Mouse (Mus musculus): ENCODE measurements around the gene Uri1. TPM values are rescaled to one million over a fixed set of nuclear protein-coding genes. Genes with fewer than 3 reads are reported as not detected.

The Uri1 gene
- polyA plus RNA-seq, 1 experiment from 2014 or later, result 40.9 TPM

- no peaks in the 10 kb centered on the region for H3K36me3 ChIP-seq (ENCODE audit: control insufficient read depth, insufficient read depth, low read length)
- no peak overlapping the region for H3K4me3 ChIP-seq (ENCODE audit: low read depth, low read length)
- H3K27me3 ChIP-seq (ENCODE audit: control insufficient read depth, insufficient read depth, low read length), result no peaks in the 10 kb centered on the region
- H3K9ac ChIP-seq (ENCODE audit: low read length), result no peak overlapping the region
- no peaks in the 10 kb centered on the region for H3K4me1 ChIP-seq (ENCODE audit: control insufficient read depth, insufficient read depth, low read length)
- H3K27ac ChIP-seq (replicated peaks; ENCODE audit: low read depth, low read length), result no peak overlapping the region
- no peak for DNase-seq (ENCODE audit: low spot score)
- H3K9me3 ChIP-seq (ENCODE audit: control insufficient read depth, low read length), result no peaks in the 10 kb centered on the region
- H3K4me2 ChIP-seq (ENCODE audit: low read depth, severe bottlenecking), result no peak overlapping the region
- WGBS, result 61% methylated on average over 5 of the region's 5 CpGs
- ATAC-seq (ENCODE audit: insufficient number of reproducible peaks, low FRiP score, low TSS enrichment, low read depth), result no peak
Measured at GRCm38 (mm10) chr7:37929738-37930137, 93.6 kb downstream of the Uri1 start.

- H3K4me2 ChIP-seq (ENCODE audit: low read depth, severe bottlenecking), result no peak overlapping the region
- 73% methylated on average over 4 of the region's 4 CpGs for WGBS
- H3K27me3 ChIP-seq (ENCODE audit: control insufficient read depth, insufficient read depth, low read length), result no peaks in the 10 kb centered on the region
- no peaks in the 10 kb centered on the region for H3K4me1 ChIP-seq (ENCODE audit: control insufficient read depth, insufficient read depth, low read length)
- DNase-seq (ENCODE audit: low spot score), result no peak
- H3K27ac ChIP-seq (replicated peaks; ENCODE audit: low read depth, low read length), result no peak overlapping the region
- H3K9ac ChIP-seq (ENCODE audit: low read length), result no peak overlapping the region
- no peaks in the 10 kb centered on the region for H3K9me3 ChIP-seq (ENCODE audit: control insufficient read depth, low read length)
- no peak for ATAC-seq (ENCODE audit: insufficient number of reproducible peaks, low FRiP score, low TSS enrichment, low read depth)
- no peaks in the 10 kb centered on the region for H3K36me3 ChIP-seq (ENCODE audit: control insufficient read depth, insufficient read depth, low read length)
- no peak overlapping the region for H3K4me3 ChIP-seq (ENCODE audit: low read depth, low read length)
Measured at GRCm38 (mm10) chr7:37922999-37923398, 100.4 kb downstream of the Uri1 start.

GRCm38 (mm10) chr7:37921681-37922430, 101.5 kb downstream of the Uri1 start:
- no peaks in the 10 kb centered on the region for H3K27me3 ChIP-seq (ENCODE audit: control insufficient read depth, insufficient read depth, low read length)
- no peak for DNase-seq (ENCODE audit: low spot score)
- H3K27ac ChIP-seq (replicated peaks; ENCODE audit: low read depth, low read length), result no peak overlapping the region
- no peaks in the 10 kb centered on the region for H3K36me3 ChIP-seq (ENCODE audit: control insufficient read depth, insufficient read depth, low read length)
- H3K4me1 ChIP-seq (ENCODE audit: control insufficient read depth, insufficient read depth, low read length), result no peaks in the 10 kb centered on the region
- WGBS, result 83% methylated on average over 17 of the region's 17 CpGs
- no peak overlapping the region for H3K4me3 ChIP-seq (ENCODE audit: low read depth, low read length)
- no peaks in the 10 kb centered on the region for H3K9me3 ChIP-seq (ENCODE audit: control insufficient read depth, low read length)
- H3K4me2 ChIP-seq (ENCODE audit: low read depth, severe bottlenecking), result no peak overlapping the region
- no peak for ATAC-seq (ENCODE audit: insufficient number of reproducible peaks, low FRiP score, low TSS enrichment, low read depth)
- H3K9ac ChIP-seq (ENCODE audit: low read length), result no peak overlapping the region

- H3K9ac ChIP-seq (ENCODE audit: low read length), result no peak overlapping the region
- ATAC-seq (ENCODE audit: insufficient number of reproducible peaks, low FRiP score, low TSS enrichment, low read depth), result no peak
Measured at GRCm38 (mm10) chr7:37918926-37919325, 104.4 kb downstream of the Uri1 start.

GRCm38 (mm10) chr7:37916762-37917439, 106.5 kb downstream of the Uri1 start:
- DNase-seq (ENCODE audit: low spot score), result no peak
- Histone ChIP-seq H3K4me1 (ENCODE audit: control insufficient read depth, insufficient read depth, low read length) (no peaks in the 10 kb centered on the region), H3K27ac (replicated peaks; ENCODE audit: low read depth, low read length) (no peak overlapping the region), H3K27me3 (ENCODE audit: control insufficient read depth, insufficient read depth, low read length) (no peaks in the 10 kb centered on the region), H3K9me3 (ENCODE audit: control insufficient read depth, low read length) (no peaks in the 10 kb centered on the region), H3K36me3 (ENCODE audit: control insufficient read depth, insufficient read depth, low read length) (no peaks in the 10 kb centered on the region), H3K4me3 (ENCODE audit: low read depth, low read length) (no peak overlapping the region), H3K4me2 (ENCODE audit: low read depth, severe bottlenecking) (no peak overlapping the region), H3K9ac (ENCODE audit: low read length) (no peak overlapping the region)
- ATAC-seq (ENCODE audit: insufficient number of reproducible peaks, low FRiP score, low TSS enrichment, low read depth), result no peak
- 68% methylated on average over 18 of the region's 18 CpGs for WGBS

More at GRCm38 (mm10) chr7:37918926-37919325, 104.4 kb downstream of the Uri1 start:
- H3K36me3 ChIP-seq (ENCODE audit: control insufficient read depth, insufficient read depth, low read length), result no peaks in the 10 kb centered on the region
- no peaks in the 10 kb centered on the region for H3K27me3 ChIP-seq (ENCODE audit: control insufficient read depth, insufficient read depth, low read length)
- WGBS, result 51% methylated on average over 10 of the region's 10 CpGs
- no peaks in the 10 kb centered on the region for H3K9me3 ChIP-seq (ENCODE audit: control insufficient read depth, low read length)
- no peak overlapping the region for H3K4me3 ChIP-seq (ENCODE audit: low read depth, low read length)
- no peak overlapping the region for H3K4me2 ChIP-seq (ENCODE audit: low read depth, severe bottlenecking)
- no peak overlapping the region for H3K27ac ChIP-seq (replicated peaks; ENCODE audit: low read depth, low read length)
- no peaks in the 10 kb centered on the region for H3K4me1 ChIP-seq (ENCODE audit: control insufficient read depth, insufficient read depth, low read length)
- no peak for DNase-seq (ENCODE audit: low spot score)

GRCm38 (mm10) chr7:37911802-37912122, 111.6 kb downstream of the Uri1 start:
- no peak overlapping the region for H3K4me3 ChIP-seq (ENCODE audit: low read depth, low read length)
- H3K36me3 ChIP-seq (ENCODE audit: control insufficient read depth, insufficient read depth, low read length), result no peaks in the 10 kb centered on the region
- H3K4me1 ChIP-seq (ENCODE audit: control insufficient read depth, insufficient read depth, low read length), result no peaks in the 10 kb centered on the region
- DNase-seq (ENCODE audit: low spot score), result no peak
- H3K9ac ChIP-seq (ENCODE audit: low read length), result no peak overlapping the region
- H3K27me3 ChIP-seq (ENCODE audit: control insufficient read depth, insufficient read depth, low read length), result no peaks in the 10 kb centered on the region
- ATAC-seq (ENCODE audit: insufficient number of reproducible peaks, low FRiP score, low TSS enrichment, low read depth), result 0 out of 2 replicates have a peak, but pooled peaks have one; percentile 49
- WGBS, result 45% methylated on average over 3 of the region's 3 CpGs
- no peaks in the 10 kb centered on the region for H3K9me3 ChIP-seq (ENCODE audit: control insufficient read depth, low read length)
- H3K27ac ChIP-seq (replicated peaks; ENCODE audit: low read depth, low read length), result no peak overlapping the region
- no peak overlapping the region for H3K4me2 ChIP-seq (ENCODE audit: low read depth, severe bottlenecking)

GRCm38 (mm10) chr7:37911114-37911801, 112.1 kb downstream of the Uri1 start:
- no peak overlapping the region for H3K4me2 ChIP-seq (ENCODE audit: low read depth, severe bottlenecking)
- H3K27ac ChIP-seq (replicated peaks; ENCODE audit: low read depth, low read length), result no peak overlapping the region
- no peak for DNase-seq (ENCODE audit: low spot score)
- no peaks in the 10 kb centered on the region for H3K9me3 ChIP-seq (ENCODE audit: control insufficient read depth, low read length)
- H3K4me3 ChIP-seq (ENCODE audit: low read depth, low read length), result no peak overlapping the region
- no peaks in the 10 kb centered on the region for H3K4me1 ChIP-seq (ENCODE audit: control insufficient read depth, insufficient read depth, low read length)
- no peak overlapping the region for H3K9ac ChIP-seq (ENCODE audit: low read length)
- no peaks in the 10 kb centered on the region for H3K27me3 ChIP-seq (ENCODE audit: control insufficient read depth, insufficient read depth, low read length)
- ATAC-seq (ENCODE audit: insufficient number of reproducible peaks, low FRiP score, low TSS enrichment, low read depth), result no peak
- H3K36me3 ChIP-seq (ENCODE audit: control insufficient read depth, insufficient read depth, low read length), result no peaks in the 10 kb centered on the region
- 41% methylated on average over 5 of the region's 5 CpGs for WGBS

- Histone ChIP-seq H3K9ac (ENCODE audit: low read length) (no peak overlapping the region), H3K27me3 (ENCODE audit: control insufficient read depth, insufficient read depth, low read length) (no peaks in the 10 kb centered on the region), H3K9me3 (ENCODE audit: control insufficient read depth, low read length) (no peaks in the 10 kb centered on the region), H3K4me2 (ENCODE audit: low read depth, severe bottlenecking) (no peak overlapping the region), H3K4me3 (ENCODE audit: low read depth, low read length) (no peak overlapping the region), H3K36me3 (ENCODE audit: control insufficient read depth, insufficient read depth, low read length) (no peaks in the 10 kb centered on the region), H3K4me1 (ENCODE audit: control insufficient read depth, insufficient read depth, low read length) (no peaks in the 10 kb centered on the region), H3K27ac (replicated peaks; ENCODE audit: low read depth, low read length) (no peak overlapping the region)
- no peak for ATAC-seq (ENCODE audit: insufficient number of reproducible peaks, low FRiP score, low TSS enrichment, low read depth)
- no peak for DNase-seq (ENCODE audit: low spot score)
- 80% methylated on average over 9 of the region's 9 CpGs for WGBS
Measured at GRCm38 (mm10) chr7:37910161-37910560, 113.2 kb downstream of the Uri1 start.

All from limb, embryonic 11.5 days (tissue).